Mouse (Mus musculus) heart, postnatal 0 days (tissue): ENCODE results near the gene Gsk3a. TPM values are rescaled to one million over a fixed set of nuclear protein-coding genes. Genes with fewer than 3 reads are reported as not detected.

Source experiments
- ATAC-seq: fragments of 200-750 bp; cut with Nextera tagmentation; 2 replicates; pipeline ENCODE4 v1.8.0; 2017; ENCODE audit warnings: low read depth, moderate number of reproducible peaks, moderate library complexity; ENCODE audit not compliant: insufficient read depth
- DNase-seq: peaks from one replicate; pipeline ENCODE4 v3.0.0-alpha.2; 2016; ENCODE audit warnings: low spot score
- H3K27ac ChIP-seq: fragments of 300-500 bp; sonication (generic); 2 replicates; pipeline ENCODE4 v1.5.1; 2014; ENCODE audit warnings: low read depth, mild to moderate bottlenecking
- H3K27me3 ChIP-seq: fragments of 300-500 bp; sonication (generic); 2 replicates; pipeline ENCODE4 v1.6.1; 2014; ENCODE audit warnings: low read length, mixed read lengths; ENCODE audit not compliant: control insufficient read depth, insufficient read depth
- H3K36me3 ChIP-seq: fragments of 300-500 bp; sonication (generic); replicated peaks from 2 replicates; pipeline ENCODE4 v1.6.1; 2014; ENCODE audit warnings: low read length, mixed read lengths; ENCODE audit not compliant: control insufficient read depth, insufficient read depth
- H3K4me1 ChIP-seq: fragments of 300-500 bp; sonication (generic); 2 replicates; pipeline ENCODE4 v1.6.1; 2014; ENCODE audit warnings: antibody characterized with exemption; ENCODE audit not compliant: control insufficient read depth, insufficient read depth
- H3K4me2 ChIP-seq: fragments of 300-500 bp; sonication (generic); 2 replicates; pipeline ENCODE4 v1.6.1; 2014; ENCODE audit warnings: low read depth, mild to moderate bottlenecking, low read length, moderate library complexity
- H3K4me3 ChIP-seq: fragments of 300-500 bp; sonication (generic); 2 replicates; pipeline ENCODE4 v1.5.1; 2014; ENCODE audit warnings: low read depth, low read length
- H3K9ac ChIP-seq: fragments of 300-500 bp; sonication (generic); replicated peaks from 2 replicates; pipeline ENCODE4 v1.6.1; 2014; ENCODE audit warnings: low read depth, low read length, mixed read lengths
- H3K9me3 ChIP-seq: fragments of 300-500 bp; sonication (generic); replicated peaks from 2 replicates; pipeline ENCODE4 v1.6.1; 2016; ENCODE audit warnings: low read length; ENCODE audit not compliant: control insufficient read depth
- CTCF ChIP-seq: IDR thresholded peaks from 2 replicates; pipeline ENCODE4 v1.5.1; 2016; ENCODE audit warnings: antibody characterized with exemption, control low read depth, low read depth
- EP300 ChIP-seq: IDR thresholded peaks from 2 replicates; pipeline ENCODE4 v1.6.1; 2016; ENCODE audit warnings: antibody characterized with exemption, low read depth
- WGBS: fragments of 180-500 bp; shearing (Covaris S2); extraction: QIAGEN DNeasy Blood & Tissue Kit; methylation state at CpG from one replicate; pipeline ENCODE4 v1.1.7; 2014; 5-methylcytosine and 5-hydroxymethylcytosine counted together
- polyA plus RNA-seq: library from polyadenylated mRNA; unstranded; fragments of >200 nt; fragmentation: Nextera tagmentation; extraction: Ambion mirVana; gene quantifications from 2 replicates; pipeline ENCODE4 v1.2.1, GENCODE M21; 2015
- total RNA-seq: library from RNA; depleted of rRNA; stranded (reverse); fragments of >200 nt; gene quantifications from 2 replicates; pipeline ENCODE4 v1.2.3, GENCODE M21; 2014; ENCODE audit warnings: low replicate concordance

Gene Gsk3a
- total and polyA plus RNA-seq, 2 experiments from 2014 or later, result 5.3 to 64.7 TPM

GRCm38 (mm10) chr7:25243361-25243760 lies 5.7 kb upstream of the Gsk3a start:
- Histone ChIP-seq H3K4me3 (no peak overlapping the region), H3K4me1 (peaks cover 32% of the 10 kb centered on the region), H3K9me3 (no peaks in the 10 kb centered on the region), H3K9ac (no peak overlapping the region), H3K27ac (no peak overlapping the region), H3K36me3 (peaks cover 35% of the 10 kb centered on the region), H3K4me2 (no peak overlapping the region), H3K27me3 (no peaks in the 10 kb centered on the region)
- DNase-seq (no peak), ATAC-seq (no peak)
- 85% methylated on average over 4 of the region's 4 CpGs for WGBS
- TF ChIP-seq EP300 (no peak), CTCF (no peak)

GRCm38 (mm10) chr7:25241062-25241461 lies 3.4 kb upstream of the Gsk3a start:
- H3K36me3 ChIP-seq, result peaks cover 35% of the 10 kb centered on the region
- TF ChIP-seq CTCF, result peak; percentile 87
- no peak; the same call in 1 of the 2 replicates for TF ChIP-seq EP300
- ATAC-seq (no peak; the same call in 1 of the 2 replicates), DNase-seq (peak; percentile 83)
- no peaks in the 10 kb centered on the region for H3K27me3 ChIP-seq
- peak overlapping the region; percentile 40 for H3K27ac ChIP-seq
- H3K4me3 ChIP-seq, result no peak overlapping the region
- H3K9me3 ChIP-seq, result no peaks in the 10 kb centered on the region
- no peak overlapping the region for H3K9ac ChIP-seq
- peaks cover 19% of the 10 kb centered on the region for H3K4me1 ChIP-seq
- H3K4me2 ChIP-seq, result no peak overlapping the region
- 24% methylated on average over 2 of the region's 2 CpGs for WGBS

GRCm38 (mm10) chr7:25240631-25241030 lies 3.0 kb upstream of the Gsk3a start:
- ATAC-seq (no peak), DNase-seq (no peak)
- no peak overlapping the region for H3K4me3 ChIP-seq
- H3K4me1 ChIP-seq, result peaks cover 19% of the 10 kb centered on the region
- H3K27me3 ChIP-seq, result no peaks in the 10 kb centered on the region
- H3K4me2 ChIP-seq, result no peak overlapping the region
- WGBS, result 59% methylated on average over 7 of the region's 7 CpGs
- no peaks in the 10 kb centered on the region for H3K9me3 ChIP-seq
- peaks cover 31% of the 10 kb centered on the region for H3K36me3 ChIP-seq
- no peak overlapping the region for H3K9ac ChIP-seq
- no peak overlapping the region for H3K27ac ChIP-seq
- no peak for TF ChIP-seq EP300
- no peak for TF ChIP-seq CTCF

GRCm38 (mm10) chr7:25238829-25239623 lies 1.4 kb upstream of the Gsk3a start:
- Histone ChIP-seq H3K36me3 (peaks cover 15% of the 10 kb centered on the region), H3K4me2 (peak overlapping the region; percentile 69), H3K27me3 (no peaks in the 10 kb centered on the region), H3K27ac (peak overlapping the region; percentile 95), H3K4me3 (peak overlapping the region; percentile 90), H3K9me3 (no peaks in the 10 kb centered on the region), H3K4me1 (peaks cover 16% of the 10 kb centered on the region), H3K9ac (peak overlapping the region; percentile 40; the same call in 1 of the 2 replicates)
- WGBS, result 2% methylated on average over 30 of the region's 30 CpGs
- ATAC-seq, result peak; percentile 53
- peak; percentile 13 for TF ChIP-seq EP300
- TF ChIP-seq CTCF, result peak; percentile 74
- peak; percentile 96 for DNase-seq

- Histone ChIP-seq H3K27me3 (no peaks in the 10 kb centered on the region), H3K9ac (peak overlapping the region; percentile 97; the same call in 1 of the 2 replicates), H3K4me2 (peak overlapping the region; percentile 69), H3K9me3 (no peaks in the 10 kb centered on the region), H3K4me1 (peaks cover 16% of the 10 kb centered on the region), H3K27ac (peak overlapping the region; percentile 95), H3K4me3 (peak overlapping the region; percentile 90), H3K36me3 (peaks cover 17% of the 10 kb centered on the region)
- ATAC-seq, result peak; percentile 85
- peak; percentile 98 for DNase-seq
- under 1% methylated on average over 23 of the region's 23 CpGs for WGBS
- TF ChIP-seq CTCF (no peak), EP300 (0 out of 2 replicates have a peak, but pooled peaks have one; percentile 21)
Observed at GRCm38 (mm10) chr7:25238015-25238706, 510 bp upstream of the Gsk3a start.
